Mouse (Mus musculus): ENCODE data around the gene Ccnh. TPM values are rescaled to one million over a fixed set of nuclear protein-coding genes. Genes with fewer than 3 reads are reported as not detected.

Ccnh gene
- total and polyA plus RNA-seq, 3 experiments: 39.3 to 109 (median 85.4) TPM

DNA sequence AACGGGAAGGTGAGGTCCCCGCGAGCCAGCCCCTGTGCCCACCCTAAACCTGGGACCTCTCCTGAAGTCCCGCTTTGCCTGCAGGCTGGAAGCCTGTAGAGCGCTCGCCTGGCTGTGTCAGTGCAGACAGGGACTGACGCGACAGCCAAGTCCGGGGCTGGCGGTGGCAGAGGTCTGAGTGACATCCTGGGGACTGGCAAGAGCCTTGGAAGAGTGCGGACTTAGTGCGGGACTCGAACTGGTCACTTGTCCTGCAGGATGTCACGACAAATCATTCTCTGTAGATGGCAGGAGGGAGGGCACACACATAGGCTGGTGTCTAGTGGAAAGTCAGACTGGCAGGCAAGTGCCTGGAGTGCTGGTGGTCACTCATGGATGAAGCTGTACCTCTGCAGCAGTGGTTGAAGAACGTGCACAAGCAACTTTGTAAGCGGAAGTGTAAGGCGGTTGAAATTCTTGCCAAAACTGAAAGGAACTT, 475 bp downstream of the Ccnh start:
- Histone ChIP-seq H3K4me1 (ENCODE audit: control insufficient read depth in 1 of 2, insufficient read depth in 2 of 2) (peaks cover 0 to 12% of the 10 kb centered on the region in 2 experiments; a peak in 2 of 4 replicates), H3K27ac (ENCODE audit: insufficient read depth, low read depth) (peak overlapping the region; percentile 42), H3K79me2 (replicated peaks; ENCODE audit: control insufficient read depth, extremely low read depth, insufficient read depth, poor library complexity, severe bottlenecking) (no peaks in the 10 kb centered on the region), H3K9ac (ENCODE audit: insufficient read depth, low read depth) (peak overlapping the region; percentile 55), H3K4me2 (ENCODE audit: insufficient read depth, low read depth, poor library complexity, severe bottlenecking) (peak overlapping the region; percentile 17), H3K4me3 (replicated peaks in 1 of 3; ENCODE audit: low read depth in 2 of 3, low read length in 2 of 3, poor library complexity in 1 of 3) (peak overlapping the region; percentile 92 to 96 (median 92)), H3K27me3 (replicated peaks) (no peaks in the 10 kb centered on the region), H3K9me3 (replicated peaks; ENCODE audit: low read length) (no peaks in the 10 kb centered on the region), H3K36me3 (replicated peaks in 1 of 2; ENCODE audit: control insufficient read depth in 1 of 2, insufficient read depth in 1 of 2, low read length in 1 of 2) (peaks cover 9 to 26% of the 10 kb centered on the region in 2 experiments)
- TF ChIP-seq ELF1 (IDR thresholded peaks at IDR 0.05; ENCODE audit: low read depth, low read length) (peak; percentile 33; the same call in 1 of the 2 replicates), JUN (IDR thresholded peaks at IDR 0.05; ENCODE audit: insufficient read depth, low read depth, low read length) (no peak), POLR2AphosphoS2 (IDR thresholded peaks at IDR 0.05; ENCODE audit: low read depth, low read length) (no peak), EP300 (IDR thresholded peaks at IDR 0.05; ENCODE audit: low read length) (peak; percentile 11; the same call in 1 of the 2 replicates), BHLHE40 (IDR thresholded peaks at IDR 0.05; ENCODE audit: low read depth, low read length) (peak; percentile 84), MYC (IDR thresholded peaks at IDR 0.05; ENCODE audit: low read depth, low read length) (0 out of 2 replicates have a peak, but pooled peaks have one; percentile 40), ETS1 (conservative IDR thresholded peaks at IDR 0.05; ENCODE audit: low read depth, low read length) (0 out of 2 replicates have a peak, but pooled peaks have one; percentile 22)
- in situ Hi-C loops (cut with MboI; ENCODE audit: low pct_ligation_motif_present, low pct_unique_long_range_greater_than_20kb, low sequenced_read_pairs): no loop called here
- DNase-seq (ENCODE audit: extremely low read depth): peak; percentile 58
- dilution Hi-C loops (cut with MboI; ENCODE audit: extremely low pct_ligation_motif_present, extremely low pct_unique_long_range_greater_than_20kb, low sequenced_read_pairs): no loop called here

DNA sequence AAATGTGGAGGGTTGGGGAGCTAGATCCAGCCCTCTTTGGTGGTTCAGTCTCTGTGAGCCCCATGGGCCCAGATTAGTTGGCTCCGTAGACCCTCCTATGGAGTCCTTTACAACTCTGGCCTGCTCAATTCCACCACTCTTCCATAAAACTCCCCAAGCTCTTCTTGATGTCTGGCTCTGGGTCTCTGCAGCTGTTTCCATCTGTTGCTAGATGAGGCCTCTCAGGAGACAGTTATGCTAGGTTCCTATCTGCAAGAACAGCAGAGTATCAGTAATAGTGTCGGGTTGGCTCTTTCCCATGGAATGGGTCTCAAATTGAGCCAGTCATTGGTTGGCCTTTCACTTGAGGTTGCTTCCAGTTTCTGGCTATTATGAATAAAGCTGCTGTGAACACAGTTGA, 2.0 kb downstream of the Ccnh start:
- H3K27ac ChIP-seq (ENCODE audit: insufficient read depth, low read depth): no peak overlapping the region
- dilution Hi-C loops (cut with MboI; ENCODE audit: extremely low pct_ligation_motif_present, extremely low pct_unique_long_range_greater_than_20kb, low sequenced_read_pairs) (no loop called here), in situ Hi-C loops (cut with MboI; ENCODE audit: low pct_ligation_motif_present, low pct_unique_long_range_greater_than_20kb, low sequenced_read_pairs) (no loop called here)
- peaks cover 2% of the 10 kb centered on the region; the same call in 1 of the 2 replicates for H3K79me2 ChIP-seq (replicated peaks; ENCODE audit: control insufficient read depth, extremely low read depth, insufficient read depth, poor library complexity, severe bottlenecking)
- no peak overlapping the region for H3K4me2 ChIP-seq (ENCODE audit: insufficient read depth, low read depth, poor library complexity, severe bottlenecking)
- H3K9ac ChIP-seq (ENCODE audit: insufficient read depth, low read depth): no peak overlapping the region
- no peaks in the 10 kb centered on the region for H3K9me3 ChIP-seq (replicated peaks; ENCODE audit: low read length)
- peaks cover 9 to 31% of the 10 kb centered on the region in 2 experiments for H3K36me3 ChIP-seq (replicated peaks in 1 of 2; ENCODE audit: control insufficient read depth in 1 of 2, insufficient read depth in 1 of 2, low read length in 1 of 2)
- DNase-seq (ENCODE audit: extremely low read depth): no peak
- peaks cover 0 to 12% of the 10 kb centered on the region in 2 experiments; a peak in 2 of 4 replicates for H3K4me1 ChIP-seq (ENCODE audit: control insufficient read depth in 1 of 2, insufficient read depth in 2 of 2)
- H3K27me3 ChIP-seq (replicated peaks): no peaks in the 10 kb centered on the region
- TF ChIP-seq SMC3 (IDR thresholded peaks at IDR 0.05; ENCODE audit: low read depth, low read length) (no peak), CHD1 (IDR thresholded peaks at IDR 0.05; ENCODE audit: low read depth, low read length) (no peak), CHD2 (IDR thresholded peaks at IDR 0.05; ENCODE audit: low read length) (no peak), BHLHE40 (IDR thresholded peaks at IDR 0.05; ENCODE audit: low read depth, low read length) (no peak)
- H3K4me3 ChIP-seq (replicated peaks in 1 of 3; ENCODE audit: low read depth in 2 of 3, low read length in 2 of 3, poor library complexity in 1 of 3): no peak overlapping the region

DNA sequence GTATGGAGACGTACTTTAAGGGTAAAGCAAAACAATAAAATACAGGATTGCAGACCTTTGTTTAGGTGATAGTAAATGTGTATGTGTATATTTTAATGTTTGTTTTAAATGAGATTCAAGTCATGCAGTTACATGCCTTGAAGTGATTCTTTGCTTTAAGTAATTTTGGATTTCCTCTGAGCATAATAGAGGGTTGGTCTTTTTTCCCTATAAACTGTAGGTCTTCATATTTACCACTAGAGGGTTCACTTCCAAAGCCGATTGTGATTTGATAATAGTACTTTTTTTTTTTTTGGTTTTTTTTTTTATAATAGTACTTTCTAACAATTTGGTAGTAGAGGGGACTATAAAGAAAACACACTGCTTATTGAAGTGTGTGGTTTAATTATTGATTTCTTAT, 18.3 kb downstream of the Ccnh start:
- no peak for TF ChIP-seq MYC (IDR thresholded peaks at IDR 0.05; ENCODE audit: low read depth, low read length)
- peak; percentile 33 for TF ChIP-seq RAD21 (IDR thresholded peaks at IDR 0.05; ENCODE audit: low read depth, low read length)
- no peak for TF ChIP-seq USF2 (conservative IDR thresholded peaks at IDR 0.05; ENCODE audit: low read depth, low read length)
- TF ChIP-seq E2F4 (IDR thresholded peaks at IDR 0.05; ENCODE audit: insufficient replicate concordance, low read depth, low read length): no peak
- TF ChIP-seq SMC3 (IDR thresholded peaks at IDR 0.05; ENCODE audit: low read depth, low read length): peak; percentile 28; the same call in 1 of the 2 replicates
- TF ChIP-seq BHLHE40 (IDR thresholded peaks at IDR 0.05; ENCODE audit: low read depth, low read length): no peak
- no peak for TF ChIP-seq SIN3A (IDR thresholded peaks at IDR 0.05; ENCODE audit: low read length)
- no peak for TF ChIP-seq PAX5 (IDR thresholded peaks at IDR 0.05; ENCODE audit: low read length)
- TF ChIP-seq TBP (conservative IDR thresholded peaks at IDR 0.05; ENCODE audit: low read depth, low read length): no peak
- TF ChIP-seq CTCF (conservative IDR thresholded peaks at IDR 0.05 in 1 of 2, IDR thresholded peaks at IDR 0.05 in 1 of 2; ENCODE audit: low read depth in 2 of 2, low read length in 2 of 2): peak in 1 of 2 experiments; percentile 54; a peak in 2 of 4 replicates
- peak; percentile 91 for TF ChIP-seq ZNF384 (IDR thresholded peaks at IDR 0.05; ENCODE audit: low read depth, low read length)
- TF ChIP-seq JUND (conservative IDR thresholded peaks at IDR 0.05; ENCODE audit: low read depth, low read length): no peak
- TF ChIP-seq MEF2A (IDR thresholded peaks at IDR 0.05; ENCODE audit: borderline replicate concordance, low read depth, low read length): no peak
- TF ChIP-seq POLR2A (IDR thresholded peaks at IDR 0.05; ENCODE audit: low read depth, low read length): no peak
- DNase-seq (ENCODE audit: extremely low read depth): peak; percentile 12
- Histone ChIP-seq H3K4me3 (replicated peaks in 1 of 3; ENCODE audit: low read depth in 2 of 3, low read length in 2 of 3, poor library complexity in 1 of 3) (no peak overlapping the region), H3K9ac (ENCODE audit: insufficient read depth, low read depth) (no peak overlapping the region), H3K27ac (ENCODE audit: insufficient read depth, low read depth) (no peak overlapping the region), H3K27me3 (replicated peaks) (no peaks in the 10 kb centered on the region), H3K4me2 (ENCODE audit: insufficient read depth, low read depth, poor library complexity, severe bottlenecking) (no peak overlapping the region), H3K9me3 (replicated peaks; ENCODE audit: low read length) (no peaks in the 10 kb centered on the region), H3K36me3 (replicated peaks in 1 of 2; ENCODE audit: control insufficient read depth in 1 of 2, insufficient read depth in 1 of 2, low read length in 1 of 2) (peaks cover 16 to 55% of the 10 kb centered on the region in 2 experiments), H3K79me2 (replicated peaks; ENCODE audit: control insufficient read depth, extremely low read depth, insufficient read depth, poor library complexity, severe bottlenecking) (no peaks in the 10 kb centered on the region), H3K4me1 (ENCODE audit: control insufficient read depth in 1 of 2, insufficient read depth in 2 of 2) (no peaks in the 10 kb centered on the region)
- in situ Hi-C loops (cut with MboI; ENCODE audit: low pct_ligation_motif_present, low pct_unique_long_range_greater_than_20kb, low sequenced_read_pairs) (no loop called here), dilution Hi-C loops (cut with MboI; ENCODE audit: extremely low pct_ligation_motif_present, extremely low pct_unique_long_range_greater_than_20kb, low sequenced_read_pairs) (no loop called here)
